Mouse (Mus musculus): ENCODE results near the gene Clstn2.

The Clstn2 gene

DNA sequence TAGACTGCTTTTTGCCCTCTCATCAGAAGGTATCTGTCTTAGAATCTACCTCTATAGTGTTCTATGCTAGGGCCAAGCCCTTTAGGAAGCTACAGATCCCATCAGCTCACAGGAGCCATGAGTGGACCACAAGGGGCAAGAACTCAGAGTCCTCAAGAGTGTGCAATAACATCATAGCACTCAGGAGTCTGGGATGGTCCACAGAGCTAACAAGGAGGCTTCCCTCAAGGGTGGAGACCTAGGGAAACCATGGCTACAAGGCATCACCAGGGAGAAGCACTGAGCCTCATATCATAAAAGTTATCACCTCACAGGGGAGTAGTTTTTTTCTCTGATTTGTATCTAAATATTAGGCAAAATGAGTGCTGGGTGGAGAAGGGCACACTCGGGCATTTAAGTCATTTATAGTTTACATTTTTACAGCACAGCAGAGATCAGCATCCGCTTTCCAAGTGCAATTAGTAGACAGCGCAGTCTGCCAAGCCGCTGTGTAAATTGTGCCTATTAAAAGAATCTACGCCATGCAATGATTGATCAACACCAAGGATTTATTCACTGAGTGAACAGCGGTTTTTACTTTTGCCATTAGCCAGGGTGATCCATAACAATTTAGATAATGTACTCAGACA lies 82.5 kb downstream of the Clstn2 start:
- ATAC-seq (ENCODE audit: low TSS enrichment): no peak

DNA sequence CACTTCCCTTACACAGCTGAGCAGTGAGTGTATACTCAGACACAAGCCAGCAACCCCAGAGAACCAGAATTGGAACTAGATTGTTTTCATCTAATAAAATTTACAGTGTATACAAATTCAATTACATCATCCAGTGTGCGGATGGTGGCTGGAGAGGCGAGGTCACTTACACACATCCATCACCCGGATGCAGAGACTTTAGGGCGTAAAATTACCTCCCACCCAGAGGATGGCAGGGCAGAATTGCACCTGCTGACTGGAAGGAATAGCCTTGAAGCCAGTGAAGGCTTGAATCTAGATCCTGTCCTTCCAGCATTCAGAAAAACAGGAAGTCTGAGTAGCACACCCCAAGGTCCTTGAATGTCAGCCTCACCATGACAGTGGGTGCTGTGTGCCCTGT lies 113.7 kb downstream of the Clstn2 start:
- no peak for ATAC-seq (ENCODE audit: low TSS enrichment)

DNA sequence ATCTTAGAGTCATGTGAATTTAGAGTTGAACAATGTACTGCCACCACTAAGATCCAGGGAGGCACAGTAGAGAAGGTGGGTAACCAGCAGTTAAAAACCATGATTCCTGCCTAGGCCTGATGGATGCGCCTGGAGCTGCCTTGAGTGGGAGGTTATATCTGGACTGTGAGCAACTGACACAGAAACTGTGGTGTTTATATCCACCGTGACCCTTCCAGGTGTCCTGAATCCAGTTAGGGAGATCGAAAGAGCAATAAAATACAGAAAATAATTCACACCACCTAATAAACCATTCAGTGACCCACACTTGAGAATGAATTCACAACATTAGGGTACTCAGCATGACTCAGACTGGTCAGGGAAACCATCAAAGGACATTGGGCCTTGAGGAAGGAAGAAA lies 141.6 kb downstream of the Clstn2 start:
- no peak for ATAC-seq (ENCODE audit: low TSS enrichment)

DNA sequence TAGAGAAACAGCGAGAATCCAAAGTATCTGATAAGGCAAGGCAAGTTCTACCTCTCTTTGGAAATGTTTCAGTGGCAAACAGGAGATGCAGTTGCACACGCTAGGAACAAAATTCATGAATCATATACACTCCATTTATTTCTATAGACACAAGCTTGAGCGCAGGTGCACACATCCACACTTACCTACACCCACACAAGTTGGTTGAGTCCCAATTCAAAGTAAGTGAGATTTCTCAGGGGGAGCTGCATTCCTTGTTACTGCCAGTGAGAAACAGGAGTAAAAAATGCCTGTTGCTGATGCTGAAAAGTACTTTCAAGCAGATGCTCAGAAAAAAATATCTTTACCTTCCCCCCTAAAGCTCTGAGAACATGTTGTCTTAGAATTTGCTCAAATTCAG lies 149.6 kb downstream of the Clstn2 start:
- peak; percentile 95 for ATAC-seq (ENCODE audit: low TSS enrichment)

DNA sequence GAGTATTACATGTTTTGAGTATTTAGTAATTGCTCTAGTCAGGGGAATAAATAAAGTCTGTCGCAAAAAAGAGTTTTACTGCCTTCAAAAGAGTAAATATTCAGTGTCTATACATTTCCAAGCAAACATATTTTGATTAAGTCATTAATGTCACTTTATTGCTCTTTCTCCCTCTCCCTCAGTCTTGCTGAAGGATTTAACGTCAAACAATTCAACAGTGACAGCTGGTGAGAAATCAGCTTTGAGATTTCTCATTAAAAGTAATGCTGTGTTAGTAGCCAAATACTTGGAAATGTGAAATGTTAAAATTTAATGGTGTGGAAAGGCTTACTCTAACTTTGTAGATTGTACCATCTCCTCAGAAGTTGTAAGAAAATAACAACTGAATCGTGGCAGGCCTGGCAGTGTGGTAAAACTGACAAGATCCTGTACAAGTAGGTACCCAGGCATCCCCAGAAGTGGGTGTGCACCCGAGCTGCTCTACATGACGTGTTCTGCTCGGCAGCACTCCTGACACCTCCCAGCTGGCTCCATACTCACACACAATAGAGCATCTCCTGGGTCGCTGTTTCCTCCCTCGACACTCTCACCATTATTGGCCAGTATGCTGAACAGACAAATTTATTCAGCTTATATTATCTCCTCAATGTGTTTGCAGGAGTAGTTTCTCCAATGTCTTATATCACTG lies 165.8 kb downstream of the Clstn2 start:
- ATAC-seq (ENCODE audit: low TSS enrichment): 0 out of 2 replicates have a peak, but pooled peaks have one; percentile 41

DNA sequence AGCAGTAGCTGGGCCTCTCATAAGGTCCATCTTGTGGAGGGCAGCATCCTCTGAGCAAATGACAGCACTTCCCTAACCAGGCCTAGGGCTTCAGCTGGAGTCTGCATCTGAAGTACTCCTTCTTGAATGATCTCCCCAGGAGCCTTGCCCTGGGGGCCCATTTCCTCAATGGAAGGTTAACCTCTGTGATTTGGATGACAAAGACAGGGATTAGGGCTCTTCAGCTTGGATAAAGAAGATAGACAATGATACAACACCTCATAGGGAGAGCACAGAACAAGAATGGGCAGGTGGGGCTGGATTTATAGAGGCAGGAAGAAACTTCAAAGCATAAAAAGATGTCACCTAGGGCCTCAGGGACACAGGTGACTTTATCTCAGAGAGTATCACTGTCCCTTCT lies 180.1 kb downstream of the Clstn2 start:
- no peak for ATAC-seq (ENCODE audit: low TSS enrichment)

DNA sequence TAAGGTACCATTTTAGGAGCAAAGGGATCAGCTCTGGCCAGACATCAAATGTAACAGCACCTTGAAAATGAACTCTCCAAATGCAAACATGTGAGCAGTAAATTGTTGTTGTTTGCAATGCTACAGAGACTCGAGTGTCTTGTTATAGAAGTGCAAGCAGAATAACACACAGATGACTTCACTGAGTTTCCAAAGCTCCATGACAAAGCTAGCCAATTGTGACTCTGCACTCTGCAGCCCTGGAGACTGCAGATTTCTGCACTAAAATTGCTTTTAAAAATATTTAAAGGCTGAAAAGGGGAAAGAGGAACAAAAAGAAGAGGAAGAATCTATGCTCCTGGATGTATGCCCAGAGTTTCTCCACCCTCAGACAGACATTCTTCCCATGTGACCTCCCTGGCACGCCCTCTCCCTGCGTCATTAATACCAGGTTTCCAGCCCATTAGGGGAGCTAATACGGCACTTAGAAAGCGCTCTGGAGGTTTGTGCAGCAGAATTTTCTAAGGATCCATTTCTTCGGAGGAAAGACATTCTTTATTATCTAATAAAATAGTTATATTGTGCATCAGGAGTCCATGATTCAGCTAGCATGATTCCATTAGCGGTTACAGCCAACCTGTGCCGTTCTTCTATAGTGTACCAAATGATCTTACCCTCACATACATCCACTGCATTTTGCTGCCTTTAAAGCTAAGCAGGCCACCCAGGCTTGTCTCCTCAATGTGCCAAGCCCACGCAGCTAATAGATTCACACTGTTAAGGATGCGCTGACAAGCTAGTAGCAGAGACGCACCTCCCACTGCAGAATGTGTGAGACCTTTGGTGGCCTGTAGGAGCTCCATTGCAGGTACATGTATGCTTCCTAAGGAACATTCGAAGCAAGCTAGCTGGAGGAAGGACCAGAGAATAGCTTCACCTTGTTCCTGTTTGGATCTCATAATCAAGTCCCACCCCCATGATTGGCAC lies 184.8 kb downstream of the Clstn2 start:
- peak; percentile 59; the same call in 1 of the 2 replicates for ATAC-seq (ENCODE audit: low TSS enrichment)

DNA sequence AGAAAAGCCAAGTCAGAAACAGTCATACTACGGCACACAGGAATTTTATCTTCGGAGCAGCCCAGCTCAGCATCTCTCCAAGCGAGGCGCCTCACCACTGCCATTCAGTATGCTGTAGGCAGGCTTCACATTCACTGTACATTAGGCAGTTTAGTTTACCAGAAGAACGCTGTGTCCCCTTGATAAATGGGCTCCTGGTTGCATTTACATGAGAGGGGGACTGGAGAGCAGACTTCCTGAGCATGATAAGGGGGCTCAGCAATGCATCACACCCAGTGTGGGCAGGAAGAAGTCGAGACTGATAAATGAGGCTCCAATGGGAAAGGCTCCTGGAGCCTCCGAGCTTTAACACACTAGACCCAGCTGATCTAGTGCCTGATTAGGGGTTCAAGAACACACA lies 190.9 kb downstream of the Clstn2 start:
- no peak for ATAC-seq (ENCODE audit: low TSS enrichment)

DNA sequence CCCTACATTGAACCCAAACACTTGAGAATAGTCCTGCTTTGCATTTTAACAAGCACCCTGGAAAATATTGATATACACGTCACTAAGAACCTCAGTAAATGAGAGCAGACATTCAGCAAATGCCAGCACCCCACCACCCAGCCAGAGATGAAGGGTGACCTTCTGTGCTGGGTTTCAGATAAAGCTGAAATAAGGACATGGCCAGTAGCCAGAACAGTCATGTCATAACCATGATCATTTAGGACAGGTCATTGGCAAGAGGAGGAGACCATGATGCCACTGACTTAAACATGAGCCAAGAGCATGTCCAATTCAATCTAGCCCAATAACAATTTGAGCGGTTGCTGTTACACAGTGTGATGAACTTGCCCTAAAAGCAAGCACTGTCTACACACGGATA lies 201.8 kb downstream of the Clstn2 start:
- no peak for ATAC-seq (ENCODE audit: low TSS enrichment)

DNA sequence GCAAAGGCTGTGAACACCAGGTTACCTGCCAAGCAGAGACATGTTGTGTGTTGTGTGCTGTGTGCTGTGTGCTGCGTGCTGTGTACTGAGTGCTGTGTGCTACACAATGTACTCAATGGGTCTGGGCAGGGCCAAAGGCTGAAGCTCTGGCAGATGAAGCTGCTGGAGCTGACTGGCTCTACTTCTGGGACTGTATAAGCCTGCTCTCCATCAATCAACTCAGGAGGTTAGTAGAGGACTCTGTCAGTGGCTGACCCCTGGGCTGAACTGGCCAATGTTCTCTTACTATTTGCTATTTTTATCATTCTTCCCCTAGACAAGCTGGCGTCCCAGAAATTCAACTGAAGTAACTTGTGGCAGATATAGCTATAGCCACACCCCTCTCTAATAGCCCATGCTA lies 203.1 kb downstream of the Clstn2 start:
- no peak for ATAC-seq (ENCODE audit: low TSS enrichment)

DNA sequence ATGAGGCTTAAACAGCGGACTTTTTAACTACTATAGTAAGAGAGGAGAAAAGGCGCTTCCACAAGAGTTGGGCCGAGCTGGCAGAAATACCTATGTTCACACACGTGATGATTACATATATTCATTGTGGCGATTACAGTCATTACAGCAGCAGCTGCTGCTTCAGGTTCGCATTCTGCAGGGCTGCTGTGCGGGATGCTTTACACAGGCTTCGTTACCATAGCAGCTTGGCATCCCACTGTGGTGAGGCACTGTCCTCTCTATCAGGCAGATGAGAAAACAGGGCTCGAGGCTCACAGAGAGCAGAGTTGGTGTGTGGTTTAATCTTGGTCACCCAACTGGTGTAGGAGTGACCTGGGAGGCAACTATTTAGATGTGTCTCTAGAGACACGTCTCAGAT lies 205.3 kb downstream of the Clstn2 start:
- no peak for ATAC-seq (ENCODE audit: low TSS enrichment)

DNA sequence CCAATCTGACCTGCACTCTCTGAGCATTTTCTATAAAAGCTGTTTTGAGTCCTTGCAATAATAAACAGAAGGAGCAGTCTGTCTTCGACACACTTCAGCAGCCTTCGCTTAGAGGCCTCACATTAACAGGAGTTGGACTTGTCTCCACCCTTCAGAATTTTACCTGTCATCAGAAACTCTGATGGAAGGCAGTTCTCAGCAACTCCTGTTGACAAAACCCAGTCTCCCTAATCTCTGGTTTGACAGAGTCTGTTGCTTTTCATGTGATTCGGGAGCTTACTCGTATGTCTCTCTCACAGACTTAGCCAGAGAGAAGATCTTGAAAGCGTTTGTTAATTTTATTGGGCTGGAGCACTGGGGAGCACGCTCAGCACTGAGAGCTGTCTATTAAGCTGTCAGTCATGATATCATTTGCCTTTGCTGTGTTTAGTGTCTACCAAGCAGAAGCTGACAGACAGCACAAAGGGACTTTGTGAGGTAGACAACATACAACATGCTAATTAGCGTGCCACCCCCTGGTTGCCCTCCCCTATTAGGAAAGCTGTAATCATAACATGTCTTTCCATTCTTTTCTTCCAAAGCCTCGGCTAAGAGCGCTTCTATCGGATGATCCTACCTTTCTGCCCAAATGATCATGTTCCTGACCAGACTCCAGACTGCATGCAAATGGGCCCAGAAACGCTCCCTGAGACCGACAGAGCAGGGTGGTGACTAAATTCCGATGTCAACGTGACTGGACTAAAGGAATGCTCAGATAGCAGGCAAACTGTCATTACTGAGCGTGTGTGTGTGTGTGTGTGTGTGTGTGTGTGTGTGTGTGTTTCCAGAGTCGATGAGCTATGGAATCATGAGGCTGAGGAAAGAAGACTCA lies 206.7 kb downstream of the Clstn2 start:
- no peak for ATAC-seq (ENCODE audit: low TSS enrichment)

DNA sequence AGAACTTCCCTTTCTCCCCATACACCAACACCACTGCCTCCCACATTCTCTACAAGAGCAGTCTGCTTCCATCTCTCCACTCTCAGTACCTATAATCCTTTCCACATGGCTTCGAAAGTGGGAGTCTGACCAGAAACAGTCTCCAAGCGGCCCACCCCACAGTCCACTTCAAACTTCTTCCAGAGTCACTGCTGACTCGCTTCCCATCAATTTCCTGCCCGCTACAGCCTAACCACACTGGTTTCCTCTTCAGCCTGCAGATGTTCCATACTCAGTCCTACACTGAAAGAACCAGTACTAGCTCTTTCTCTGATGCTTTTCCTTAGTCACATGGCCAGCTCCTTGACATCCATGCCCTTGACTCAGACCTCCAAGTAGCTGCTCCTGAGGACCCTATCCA lies 215.9 kb downstream of the Clstn2 start:
- ATAC-seq (ENCODE audit: low TSS enrichment): peak; percentile 69

DNA sequence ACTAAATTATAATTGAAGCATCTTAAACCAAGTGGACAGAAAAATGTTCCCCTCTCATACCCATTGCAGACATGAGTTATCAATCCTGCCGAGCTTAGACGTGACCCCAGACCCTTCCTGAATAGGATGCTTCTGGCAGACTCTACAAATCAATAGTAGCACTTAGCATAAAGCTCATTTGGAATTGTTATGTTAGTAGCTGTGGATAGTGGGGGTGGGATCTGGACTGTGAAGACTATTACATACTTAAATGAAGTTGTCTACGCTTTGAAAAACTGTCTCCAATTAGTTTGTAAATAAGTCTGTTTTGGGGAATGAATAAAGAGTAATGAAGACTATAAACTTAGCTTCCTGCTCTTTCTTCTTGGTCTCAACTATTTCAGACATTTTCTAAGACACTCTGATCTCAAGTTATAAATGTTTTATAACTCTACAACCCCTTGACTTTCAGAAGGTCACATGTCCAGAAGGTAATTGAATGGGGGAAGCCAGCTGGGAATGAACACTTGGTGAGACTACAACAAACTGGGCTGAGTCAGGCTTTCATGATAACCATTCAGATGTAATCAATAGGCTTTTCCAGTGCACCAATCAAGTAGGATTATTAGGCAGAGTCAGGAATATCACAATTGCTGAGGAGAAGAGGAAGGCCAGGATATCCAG lies 216.7 kb downstream of the Clstn2 start:
- ATAC-seq (ENCODE audit: low TSS enrichment): no peak

DNA sequence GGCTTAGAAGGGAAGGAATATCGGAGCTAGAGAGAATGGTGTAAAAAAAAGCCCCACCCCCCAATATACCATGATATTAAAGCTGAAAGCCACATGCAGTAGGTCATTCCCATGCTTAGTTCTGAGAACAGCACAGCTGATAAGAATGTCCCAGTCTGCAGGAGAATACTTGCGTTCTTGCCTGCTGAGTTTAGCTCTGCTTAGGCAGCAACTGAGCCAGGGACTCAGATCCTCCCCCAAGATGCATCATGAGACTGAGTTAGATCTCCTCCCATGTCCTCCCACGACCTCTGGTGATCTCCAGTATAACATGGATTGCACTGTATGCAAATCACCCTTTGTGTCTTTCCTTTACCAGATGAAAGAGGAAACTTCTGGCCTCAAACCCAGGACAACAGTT lies 219.8 kb downstream of the Clstn2 start:
- peak; percentile 78 for ATAC-seq (ENCODE audit: low TSS enrichment)

DNA sequence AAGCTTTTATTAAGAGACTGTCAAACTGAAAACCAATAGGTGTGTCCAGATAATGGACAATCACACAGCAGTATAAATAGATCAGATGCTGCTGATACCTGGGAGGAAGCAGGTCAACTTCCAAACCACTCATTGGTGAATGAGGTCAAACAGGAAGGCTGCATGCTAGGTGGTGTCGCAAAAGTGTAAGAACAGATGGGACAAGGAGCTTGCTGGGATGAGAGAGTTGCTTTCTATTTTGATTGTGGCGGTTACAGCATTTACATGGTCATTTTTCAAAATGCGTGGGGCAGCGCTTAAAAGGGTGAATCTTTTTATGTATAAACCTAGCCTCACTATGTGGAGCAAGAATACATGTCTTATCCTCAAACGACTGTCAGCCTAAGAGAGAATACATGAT lies 225.9 kb downstream of the Clstn2 start:
- ATAC-seq (ENCODE audit: low TSS enrichment): peak; percentile 57; the same call in 1 of the 2 replicates

DNA sequence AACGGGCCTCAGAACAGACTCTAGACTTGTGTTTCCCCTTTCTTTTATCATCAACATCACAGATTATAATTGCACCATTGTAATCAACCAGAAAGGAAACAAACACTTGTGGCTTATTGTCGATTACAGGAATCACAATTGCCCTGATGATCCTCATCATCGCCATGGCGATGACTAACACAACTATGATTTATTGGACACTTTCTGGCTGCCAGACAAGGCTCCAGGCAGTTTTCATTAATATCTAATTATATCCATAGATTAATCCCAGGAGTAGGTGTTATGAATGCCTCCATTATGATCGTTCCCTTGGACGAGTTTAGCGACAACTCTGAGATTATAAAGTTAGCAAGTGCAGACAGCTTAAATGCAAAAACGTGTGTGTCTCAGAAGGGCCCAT lies 239.3 kb downstream of the Clstn2 start:
- ATAC-seq (ENCODE audit: low TSS enrichment): no peak

DNA sequence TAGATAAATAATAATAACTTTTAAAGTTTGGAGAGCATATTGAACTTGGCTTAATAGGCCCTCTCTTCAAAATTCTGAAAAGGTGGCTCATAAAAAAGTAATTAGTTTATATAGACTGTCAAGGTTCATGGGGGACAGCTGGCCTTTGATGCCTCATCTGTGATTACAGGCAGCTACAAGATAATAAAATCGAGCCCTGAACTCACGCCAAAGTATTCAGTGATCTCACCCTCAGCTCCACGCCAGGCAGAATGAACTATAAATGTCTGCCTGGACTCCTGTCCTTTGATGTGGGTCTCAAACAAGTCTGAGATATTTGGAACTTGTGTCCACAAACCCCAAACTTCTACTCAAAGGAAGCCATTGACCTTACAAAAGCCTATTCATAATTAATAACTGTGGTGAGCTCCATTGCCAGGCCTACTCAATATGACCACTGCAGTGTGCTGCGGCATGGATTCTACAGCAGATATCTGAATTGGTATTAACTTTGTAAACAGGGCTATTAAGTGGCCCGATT lies 244.8 kb downstream of the Clstn2 start:
- ATAC-seq (ENCODE audit: low TSS enrichment): no peak

DNA sequence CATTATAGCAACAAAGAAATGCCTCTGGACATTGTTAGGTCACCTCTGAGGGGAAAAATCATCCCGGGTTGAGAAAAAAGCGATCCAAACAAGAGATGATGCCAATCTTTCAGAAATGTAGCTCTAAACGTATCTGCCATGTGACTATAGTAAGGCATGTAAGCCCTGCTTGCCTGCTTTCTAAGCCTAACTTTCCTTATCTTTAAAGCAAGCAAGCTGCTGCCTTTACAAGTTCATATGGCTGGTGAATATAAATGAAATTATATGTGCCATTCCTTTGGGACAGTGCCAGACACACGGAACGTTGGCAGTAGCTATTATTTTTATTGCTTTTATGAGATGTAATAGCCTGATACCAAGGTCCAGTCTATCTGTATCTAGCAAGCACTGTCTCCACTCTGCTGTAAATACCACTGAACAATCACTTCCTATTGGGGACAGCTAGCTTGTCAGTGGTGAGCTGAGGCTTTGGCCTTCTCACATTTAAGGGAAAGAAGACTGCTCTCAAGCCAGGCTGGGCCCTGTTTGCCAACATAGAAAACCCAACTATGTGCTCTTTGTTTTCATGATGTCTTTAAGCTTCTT lies 252.9 kb downstream of the Clstn2 start:
- ATAC-seq (ENCODE audit: low TSS enrichment): no peak

DNA sequence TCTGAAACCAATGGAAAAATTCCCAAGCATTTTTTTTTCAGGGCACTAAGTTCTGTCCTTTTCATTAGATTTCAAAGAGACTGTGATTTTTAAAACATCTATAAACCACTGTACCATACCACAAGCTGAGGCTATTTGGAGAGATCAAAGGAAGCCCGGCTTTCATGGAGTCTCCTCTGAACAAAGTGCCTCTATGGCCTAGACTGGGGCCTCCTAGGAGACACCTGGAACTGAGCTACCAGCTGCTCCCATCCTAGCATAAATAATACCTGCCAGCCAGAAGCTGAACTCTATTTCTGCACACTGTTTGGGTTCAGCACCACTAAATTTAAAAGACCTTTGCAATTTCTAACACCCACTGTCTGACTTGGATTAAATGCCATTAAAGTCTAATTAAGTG lies 257.2 kb downstream of the Clstn2 start:
- no peak for ATAC-seq (ENCODE audit: low TSS enrichment)
